Mouse (Mus musculus): ENCODE data around the gene Gm21149.
"Not testable (repeated sequence)": the region's sequence is repeated elsewhere in the genome, so short reads cannot be mapped to it uniquely, and the experiment has no call there.

The Gm21149 gene

DNA sequence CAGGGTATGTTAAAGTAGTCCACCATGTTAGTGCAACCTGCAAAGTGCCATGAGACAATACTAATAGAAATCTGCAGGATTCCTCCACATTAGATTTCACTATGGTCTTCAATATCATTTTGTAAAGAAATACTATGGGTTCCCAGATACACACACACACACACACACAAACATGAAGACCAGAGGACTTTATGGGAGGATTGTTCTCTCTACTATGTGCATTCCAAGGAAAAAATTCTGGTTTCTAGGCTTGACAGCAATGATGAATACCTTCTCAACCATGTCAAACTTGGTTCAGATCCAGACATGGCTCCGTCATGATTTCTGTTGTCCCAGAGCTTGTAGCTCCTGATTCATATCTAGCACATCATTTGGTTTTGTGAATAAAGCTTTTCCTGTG, 10.1 kb downstream of the Gm21149 start:
- not testable (repeated sequence) for ATAC-seq (ENCODE audit: insufficient number of reproducible peaks, low FRiP score, low TSS enrichment)

- ATAC-seq (ENCODE audit: insufficient number of reproducible peaks, low FRiP score, low TSS enrichment), result not testable (repeated sequence)
Measured at GRCm38 (mm10) chr5:15463561-15463960, 12.8 kb downstream of the Gm21149 start.

DNA sequence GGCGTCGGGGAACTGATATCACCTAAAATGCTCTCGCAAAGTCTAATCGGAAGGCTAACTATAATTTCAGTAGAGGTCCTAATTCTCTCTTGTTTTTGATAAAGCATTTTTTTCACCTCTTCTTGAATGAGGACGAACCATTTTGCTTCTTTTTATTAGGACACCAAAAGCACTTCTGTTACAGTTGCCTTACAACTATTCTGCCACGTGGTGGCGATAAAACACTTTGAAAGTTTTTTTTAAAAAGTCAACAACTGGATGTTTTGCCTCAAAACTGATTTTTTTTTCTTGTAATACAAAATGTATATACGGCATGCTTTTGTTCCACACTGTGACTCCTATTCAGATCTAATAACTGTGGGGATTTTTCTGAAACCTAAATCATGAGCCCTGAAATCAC, 14.7 kb downstream of the Gm21149 start:
- not testable (repeated sequence) for ATAC-seq (ENCODE audit: insufficient number of reproducible peaks, low FRiP score, low TSS enrichment)

DNA sequence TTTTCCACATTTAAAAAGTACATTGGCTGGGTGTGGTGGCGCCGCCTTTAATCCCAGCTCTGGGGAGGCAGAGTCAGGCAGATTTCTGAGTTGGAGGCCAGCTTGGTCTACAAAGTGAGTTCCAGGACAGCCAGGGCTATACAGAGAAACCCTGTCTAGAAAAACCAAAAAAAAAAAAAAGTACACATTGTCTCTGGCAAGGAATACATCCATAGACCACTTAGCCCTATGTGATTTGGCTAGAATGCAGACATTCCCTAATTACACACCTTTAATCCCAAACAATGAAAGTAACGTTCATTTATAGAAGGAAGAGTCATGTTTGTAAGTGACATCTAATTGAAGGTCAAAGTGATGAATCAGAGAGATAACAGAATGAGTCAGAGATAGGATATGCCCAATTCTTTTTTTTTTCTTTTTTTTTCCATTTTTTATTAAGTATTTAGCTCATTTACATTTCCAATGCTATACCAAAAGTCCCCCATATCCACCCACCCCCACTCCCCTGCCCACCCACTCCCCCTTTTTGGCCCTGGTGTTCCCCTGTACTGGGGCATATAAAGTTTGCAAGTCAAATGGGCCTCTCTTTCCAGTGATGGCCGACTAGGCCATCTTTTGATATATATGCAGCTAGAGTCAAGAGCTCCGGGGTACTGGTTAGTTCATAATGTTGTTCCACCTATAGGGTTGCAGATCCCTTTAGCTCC, 18.3 kb downstream of the Gm21149 start:
- ATAC-seq (ENCODE audit: insufficient number of reproducible peaks, low FRiP score, low TSS enrichment), result not testable (repeated sequence)

All from cerebellum, adult (tissue).